Mouse (Mus musculus) stomach, postnatal 0 days (tissue): Measurements from ENCODE around the gene Gm10803. TPM values are rescaled to one million over a fixed set of nuclear protein-coding genes. Genes with fewer than 3 reads are reported as not detected.
A peak's percentile ranks its signal among the peaks of the same experiment; 100 is the strongest.

ENCODE experiments used
- ATAC-seq: fragments of 200-750 bp; cut with Nextera tagmentation; 2 replicates; pipeline ENCODE4 v1.8.0; 2017; ENCODE audit not compliant: low FRiP score, low TSS enrichment
- DNase-seq: peaks from one replicate; pipeline ENCODE4 v3.0.0-alpha.2; 2016; ENCODE audit warnings: low spot score
- H3K27ac ChIP-seq: fragments of 300-500 bp; sonication (generic); replicated peaks from 2 replicates; pipeline ENCODE4 v1.5.1; 2014; ENCODE audit warnings: mild to moderate bottlenecking, control low read depth
- H3K27me3 ChIP-seq: fragments of 300-500 bp; sonication (generic); 2 replicates; pipeline ENCODE4 v1.6.1; 2014; ENCODE audit warnings: low read length; ENCODE audit not compliant: control insufficient read depth, insufficient read depth
- H3K36me3 ChIP-seq: fragments of 300-500 bp; sonication (generic); 2 replicates; pipeline ENCODE4 v1.6.1; 2014; ENCODE audit warnings: low read length, mixed read lengths; ENCODE audit not compliant: control insufficient read depth, insufficient read depth
- H3K4me1 ChIP-seq: fragments of 300-500 bp; sonication (generic); replicated peaks from 2 replicates; pipeline ENCODE4 v1.6.1; 2014; ENCODE audit warnings: antibody characterized with exemption; ENCODE audit not compliant: control insufficient read depth, insufficient read depth
- H3K4me2 ChIP-seq: fragments of 300-500 bp; sonication (generic); replicated peaks from 2 replicates; pipeline ENCODE4 v1.6.1; 2014; ENCODE audit warnings: low read depth, mild to moderate bottlenecking, control low read depth, moderate library complexity
- H3K4me3 ChIP-seq: fragments of 300-500 bp; sonication (generic); 2 replicates; pipeline ENCODE4 v1.5.1; 2014; ENCODE audit warnings: low read depth, low read length, control low read depth
- H3K9ac ChIP-seq: fragments of 300-500 bp; sonication (generic); 2 replicates; pipeline ENCODE4 v1.6.1; 2014; ENCODE audit warnings: mild to moderate bottlenecking, low read length, control low read depth, mixed read lengths
- H3K9me3 ChIP-seq: fragments of 300-500 bp; sonication (generic); 2 replicates; pipeline ENCODE4 v1.6.1; 2016; ENCODE audit warnings: low read length; ENCODE audit not compliant: control insufficient read depth
- CTCF ChIP-seq: IDR thresholded peaks from 2 replicates; pipeline ENCODE4 v1.5.1; 2016; ENCODE audit warnings: antibody characterized with exemption, low read depth, mild to moderate bottlenecking, moderate library complexity
- EP300 ChIP-seq: optimal IDR thresholded peaks from 2 replicates; pipeline ENCODE3; 2016; ENCODE audit warnings: antibody characterized with exemption
- WGBS: fragments of 180-500 bp; shearing (Covaris S2); extraction: QIAGEN DNeasy Blood & Tissue Kit; methylation state at CpG from one replicate; pipeline ENCODE4 v1.1.7; 2014; 5-methylcytosine and 5-hydroxymethylcytosine counted together
- polyA plus RNA-seq: library from polyadenylated mRNA; unstranded; fragments of >200 nt; fragmentation: Nextera tagmentation; extraction: Ambion mirVana; gene quantifications from 2 replicates; pipeline ENCODE4 v1.2.1, GENCODE M21; 2015

Gene Gm10803
- polyA plus RNA-seq, 1 experiment from 2014 or later: not detected

DNA sequence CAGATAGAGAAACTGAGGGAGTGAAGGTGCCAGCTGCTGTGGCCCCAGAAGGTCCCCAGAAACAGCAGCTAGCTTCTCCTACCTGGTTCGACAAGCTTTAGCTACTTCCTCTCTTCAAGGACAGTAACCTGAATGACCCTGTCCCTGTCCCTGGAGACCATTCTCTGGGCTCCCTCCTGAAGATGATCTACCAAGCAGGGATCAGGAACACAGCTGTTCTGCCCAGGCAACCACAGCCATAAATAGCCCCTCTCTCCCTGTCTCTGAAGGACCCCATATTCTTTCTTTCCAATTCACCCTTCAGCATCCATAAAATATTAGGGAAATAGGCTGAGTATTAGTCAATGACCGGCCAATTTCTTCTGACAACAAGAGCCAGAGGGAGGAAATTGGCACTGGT, 18.6 kb upstream of the Gm10803 start:
- Histone ChIP-seq H3K4me2 (no peak overlapping the region), H3K4me3 (no peak overlapping the region), H3K9me3 (no peaks in the 10 kb centered on the region), H3K4me1 (no peaks in the 10 kb centered on the region), H3K27me3 (no peaks in the 10 kb centered on the region), H3K27ac (no peak overlapping the region), H3K9ac (no peak overlapping the region), H3K36me3 (no peaks in the 10 kb centered on the region)
- no peak for ATAC-seq
- no peak for DNase-seq
- TF ChIP-seq EP300: no peak
- WGBS: 89% methylated on average over 2 of the region's 2 CpGs

DNA sequence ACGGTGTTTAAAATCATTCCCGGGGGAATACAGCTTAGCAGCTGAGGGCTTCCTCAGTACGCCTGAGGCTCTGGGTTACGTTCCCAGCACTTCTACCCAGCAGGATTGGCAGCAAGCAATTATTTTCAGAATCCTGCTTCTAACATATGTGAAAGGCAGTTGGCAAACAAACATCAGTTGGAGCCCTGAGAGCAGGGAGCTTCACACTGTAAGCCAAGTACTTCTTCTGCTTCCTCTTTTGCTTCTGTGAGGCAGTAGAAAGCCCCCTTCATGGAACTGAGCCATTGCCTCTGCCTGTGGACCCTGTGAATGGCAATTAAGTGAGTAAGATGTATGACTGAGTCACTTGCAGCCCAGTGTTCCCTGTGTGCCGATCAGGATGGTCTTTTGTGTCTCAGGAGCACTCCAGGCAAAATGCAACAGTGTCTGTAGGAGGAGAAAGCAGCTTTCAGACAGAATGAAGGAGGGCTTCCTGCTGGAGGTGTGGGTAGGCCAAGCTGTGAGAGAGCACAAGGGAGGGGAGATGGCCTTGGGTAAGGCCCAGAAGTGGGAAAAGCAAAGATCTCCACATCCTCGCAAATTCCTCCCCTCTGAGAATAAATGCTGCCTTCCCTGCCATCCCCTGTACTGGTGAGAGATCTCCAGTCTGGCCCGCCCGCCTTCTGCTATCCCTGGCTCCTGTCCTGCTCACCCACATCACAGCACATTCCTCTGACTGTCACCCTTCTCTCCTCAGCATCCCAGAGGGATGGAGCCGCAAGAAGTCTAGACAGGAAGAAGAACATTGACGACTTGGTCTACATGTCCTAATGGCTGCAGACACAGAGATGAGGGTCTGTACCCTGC, 7.5 kb upstream of the Gm10803 start:
- Histone ChIP-seq H3K9ac (no peak overlapping the region), H3K36me3 (no peaks in the 10 kb centered on the region), H3K4me3 (no peak overlapping the region), H3K4me2 (no peak overlapping the region), H3K9me3 (no peaks in the 10 kb centered on the region), H3K27ac (no peak overlapping the region), H3K27me3 (no peaks in the 10 kb centered on the region), H3K4me1 (no peaks in the 10 kb centered on the region)
- DNase-seq (no peak), ATAC-seq (no peak)
- no peak for TF ChIP-seq CTCF
- no peak for TF ChIP-seq EP300
- 67% methylated on average over 10 of the region's 10 CpGs for WGBS

DNA sequence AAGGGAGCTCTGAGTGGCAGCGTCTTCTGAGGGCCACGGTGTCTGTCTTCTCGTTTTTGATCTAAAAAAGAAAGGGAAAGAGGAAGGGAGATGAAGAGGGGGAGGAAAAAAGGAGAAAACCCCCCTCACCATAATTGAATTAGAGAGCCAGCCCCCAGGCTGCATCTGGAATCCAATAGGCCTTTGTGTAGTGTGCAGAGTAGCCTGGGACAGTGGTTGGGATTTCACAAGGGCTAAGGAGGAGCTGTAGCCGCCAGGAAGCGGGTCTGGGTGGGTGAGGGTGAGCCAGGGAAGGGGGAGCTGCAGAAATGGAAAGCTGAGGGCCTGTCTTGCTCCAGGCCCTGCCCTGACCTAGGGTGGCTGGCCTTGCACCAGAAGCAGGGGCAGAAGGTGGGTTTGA, 6.5 kb upstream of the Gm10803 start:
- Histone ChIP-seq H3K9ac (no peak overlapping the region), H3K27ac (no peak overlapping the region), H3K9me3 (no peaks in the 10 kb centered on the region), H3K4me2 (no peak overlapping the region), H3K36me3 (no peaks in the 10 kb centered on the region), H3K27me3 (no peaks in the 10 kb centered on the region), H3K4me3 (no peak overlapping the region), H3K4me1 (no peaks in the 10 kb centered on the region)
- DNase-seq (no peak), ATAC-seq (no peak)
- WGBS: 60% methylated on average over 5 of the region's 5 CpGs
- TF ChIP-seq EP300: no peak
- no peak for TF ChIP-seq CTCF

DNA sequence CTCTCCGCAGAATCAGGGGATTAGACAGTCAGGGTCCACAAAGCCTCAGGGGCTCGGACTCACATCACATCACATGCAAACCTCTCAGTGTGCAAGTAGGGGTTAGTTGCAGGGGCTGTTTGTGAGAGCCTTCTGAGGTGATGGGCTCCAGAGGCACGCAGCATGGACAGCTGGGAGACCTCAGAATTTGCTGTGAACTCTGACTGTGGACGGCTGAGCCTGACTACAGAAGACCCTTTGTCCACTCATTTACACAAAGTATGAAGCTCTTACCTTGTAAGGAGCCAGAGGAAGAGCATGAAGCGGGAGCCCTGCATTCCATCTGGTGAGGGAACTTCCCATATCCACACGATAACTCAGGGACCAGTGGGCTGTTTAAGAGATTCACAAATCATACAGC, 5.3 kb downstream of the Gm10803 start:
- no peaks in the 10 kb centered on the region for H3K4me1 ChIP-seq
- no peak overlapping the region for H3K9ac ChIP-seq
- no peaks in the 10 kb centered on the region for H3K27me3 ChIP-seq
- H3K4me2 ChIP-seq: no peak overlapping the region
- no peak for ATAC-seq
- no peaks in the 10 kb centered on the region for H3K9me3 ChIP-seq
- WGBS: 28% methylated on average over 6 of the region's 6 CpGs
- H3K4me3 ChIP-seq: no peak overlapping the region
- no peak for DNase-seq
- no peaks in the 10 kb centered on the region for H3K36me3 ChIP-seq
- TF ChIP-seq CTCF (no peak), EP300 (no peak)
- H3K27ac ChIP-seq: no peak overlapping the region

DNA sequence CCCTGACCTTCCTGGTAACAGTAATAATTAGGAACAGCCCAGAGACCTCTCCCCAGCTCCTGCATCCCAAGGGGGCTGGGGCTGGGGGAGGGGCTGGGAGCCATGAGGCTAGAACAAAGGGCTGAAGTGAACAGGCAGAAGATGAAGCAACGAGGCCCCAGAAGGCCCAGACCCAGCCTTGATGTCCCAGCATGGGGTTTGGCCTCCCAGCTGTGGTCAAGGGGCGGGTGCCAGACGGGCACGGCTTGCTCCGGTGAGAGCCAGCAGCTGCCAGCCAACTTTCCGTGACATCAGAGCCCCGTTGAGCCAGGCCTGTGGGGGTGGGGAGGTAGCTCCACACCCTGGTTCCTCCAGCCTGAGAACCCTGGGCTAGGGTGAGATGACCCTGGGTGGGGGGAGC, 7.3 kb downstream of the Gm10803 start:
- Histone ChIP-seq H3K4me1 (no peaks in the 10 kb centered on the region), H3K4me3 (no peak overlapping the region), H3K9me3 (no peaks in the 10 kb centered on the region), H3K9ac (no peak overlapping the region), H3K4me2 (no peak overlapping the region), H3K27me3 (no peaks in the 10 kb centered on the region), H3K36me3 (no peaks in the 10 kb centered on the region), H3K27ac (no peak overlapping the region)
- DNase-seq (peak; percentile 19), ATAC-seq (0 out of 2 replicates have a peak, but pooled peaks have one; percentile 24)
- TF ChIP-seq CTCF (no peak), EP300 (no peak)
- 39% methylated on average over 7 of the region's 7 CpGs for WGBS

DNA sequence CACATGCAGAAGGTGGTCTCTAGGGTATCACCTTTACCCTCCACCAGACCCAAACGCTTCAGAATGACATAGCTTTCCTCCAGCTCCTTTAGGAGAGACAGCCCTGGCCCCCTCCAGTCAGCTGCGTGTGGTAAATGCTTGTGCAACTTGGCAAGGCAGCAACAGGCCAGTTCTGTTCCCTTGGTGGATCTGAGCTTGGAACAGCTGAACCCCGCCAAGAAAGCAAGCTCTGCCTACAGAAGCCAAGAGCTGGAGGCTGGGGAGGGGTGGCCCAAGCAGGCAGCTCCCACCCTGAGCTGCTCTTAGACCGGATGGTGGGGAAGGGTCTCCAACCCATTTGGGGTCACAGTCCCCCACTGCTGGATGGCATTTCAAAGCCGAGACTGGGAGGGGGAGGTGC, 12.2 kb downstream of the Gm10803 start:
- no peak for DNase-seq

More for the DNA sequence above, 12.2 kb downstream of the Gm10803 start:
- Histone ChIP-seq H3K36me3 (no peaks in the 10 kb centered on the region), H3K4me1 (no peaks in the 10 kb centered on the region), H3K9ac (no peak overlapping the region), H3K9me3 (no peaks in the 10 kb centered on the region), H3K27ac (no peak overlapping the region), H3K4me3 (no peak overlapping the region), H3K4me2 (no peak overlapping the region), H3K27me3 (no peaks in the 10 kb centered on the region)
- WGBS: 58% methylated on average over 5 of the region's 5 CpGs
- no peak for TF ChIP-seq EP300
- TF ChIP-seq CTCF: no peak
- no peak for ATAC-seq
